In the genomic region with DNA sequence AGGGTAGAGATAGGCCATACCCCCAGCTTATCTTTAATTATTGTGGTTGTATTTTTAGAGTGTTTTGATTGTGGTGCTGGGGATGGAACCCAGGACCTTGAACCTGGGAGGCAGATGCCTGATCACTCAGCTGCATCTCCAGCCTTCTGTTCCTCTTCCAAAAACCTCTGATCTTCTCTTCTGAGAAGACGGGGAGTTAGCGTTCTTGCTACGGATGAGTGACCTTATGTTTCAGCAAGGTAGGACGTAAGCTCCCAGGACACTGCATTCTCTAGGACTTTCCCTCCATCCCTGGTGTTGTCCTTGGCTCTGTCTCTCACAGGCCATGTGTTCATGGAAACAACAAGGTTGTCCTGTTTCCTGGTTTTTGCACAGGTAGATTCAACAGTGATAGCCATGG, we compare ENCODE assay signal across 15 mouse cellular contexts.
"Had no signal": no experiment of that assay in that cellular context is flagged by ENCODE, and none has a peak within 500 bp of the region (broad histone marks: within the 10 kb centered on the region; RNA-seq: fewer than 3 reads in every experiment).

No protein-coding gene starts in this region.

- H3K9me3 ChIP-seq: midbrain, embryonic 10.5 days; midbrain, embryonic 12.5 days; neural tube, embryonic 13.5 days; neural tube, embryonic 15.5 days had no signal

- H3K27ac ChIP-seq: midbrain, embryonic 10.5 days; midbrain, embryonic 12.5 days; neural tube, embryonic 13.5 days; neural tube, embryonic 15.5 days had no signal

- H3K4me3 ChIP-seq: midbrain, embryonic 10.5 days; midbrain, embryonic 12.5 days; myocyte; neural tube, embryonic 13.5 days; neural tube, embryonic 15.5 days had no signal

- H3K4me1 ChIP-seq: midbrain, embryonic 10.5 days; midbrain, embryonic 12.5 days; neural tube, embryonic 13.5 days; neural tube, embryonic 15.5 days had no signal

- DNase-seq: lung, embryonic 14.5 days; lung, postnatal 10 days; lung, postnatal 4 days; midbrain, embryonic 14.5 days; right cerebral cortex, adult 18-20 months; right cerebral cortex, postnatal 25 days; right cerebral cortex, postnatal 4 days; thymus, adult 18-20 months; thymus, postnatal 14 days; thymus, postnatal 36 days had no signal

- H3K36me3 ChIP-seq: midbrain, embryonic 10.5 days; midbrain, embryonic 12.5 days; neural tube, embryonic 13.5 days; neural tube, embryonic 15.5 days had no signal

- H3K27me3 ChIP-seq: midbrain, embryonic 12.5 days; neural tube, embryonic 13.5 days; neural tube, embryonic 15.5 days had no signal
